Mouse (Mus musculus): ENCODE measurements around the gene Nedd8. TPM values are rescaled to one million over a fixed set of nuclear protein-coding genes. Genes with fewer than 3 reads are reported as not detected.

The Nedd8 gene
- polyA plus RNA-seq (2015; fragmentation: Nextera tagmentation; extraction: Ambion mirVana): 536 and 558 TPM in 2 replicates

GRCm38 (mm10) chr14:55671833-55672740 is at the start of gene Nedd8, which contains the start of gene Gmpr2:
Nedd8 (minus strand) TSS chr14:55672124.
Gmpr2 (plus strand) TSS chr14:55671941.
- H3K27me3 ChIP-seq: no peaks in the 10 kb centered on the region
- ATAC-seq (ENCODE audit: insufficient number of reproducible peaks, low FRiP score, low TSS enrichment, low read depth): peak; percentile 96
- H3K9ac ChIP-seq: peak within 1 kb of the TSS; percentile 76
- peaks cover 16% of the 10 kb centered on the region for H3K4me1 ChIP-seq
- H3K4me3 ChIP-seq: peak within 1 kb of the TSS; percentile 83
- no peaks in the 10 kb centered on the region for H3K9me3 ChIP-seq
- H3K4me2 ChIP-seq: peak within 1 kb of the TSS; percentile 74
- peak within 1 kb of the TSS; percentile 95 for H3K27ac ChIP-seq
- peaks cover 32% of the 10 kb centered on the region for H3K36me3 ChIP-seq
- WGBS: under 1% methylated on average over 38 of the region's 38 CpGs

GRCm38 (mm10) chr14:55721076-55721475 is 49.2 kb upstream of the Nedd8 start:
- H3K36me3 ChIP-seq: peaks cover 31% of the 10 kb centered on the region
- ATAC-seq (ENCODE audit: insufficient number of reproducible peaks, low FRiP score, low TSS enrichment, low read depth): no peak
- H3K27me3 ChIP-seq: no peaks in the 10 kb centered on the region
- H3K9me3 ChIP-seq: no peaks in the 10 kb centered on the region
- peak overlapping the region; percentile 89 for H3K4me3 ChIP-seq
- WGBS: 74% methylated on average over 6 of the region's 6 CpGs
- peak overlapping the region; percentile 85; the same call in 1 of the 2 replicates for H3K27ac ChIP-seq
- H3K4me1 ChIP-seq: 0 out of 2 replicates have a peak, but pooled peaks cover 10% of the 10 kb centered on the region
- peak overlapping the region; percentile 70; the same call in 1 of the 2 replicates for H3K9ac ChIP-seq
- H3K4me2 ChIP-seq: peak overlapping the region; percentile 70

GRCm38 (mm10) chr14:55720666-55721065 is 48.7 kb upstream of the Nedd8 start:
- no peaks in the 10 kb centered on the region for H3K27me3 ChIP-seq
- H3K36me3 ChIP-seq: peaks cover 32% of the 10 kb centered on the region
- H3K4me1 ChIP-seq: 0 out of 2 replicates have a peak, but pooled peaks cover 10% of the 10 kb centered on the region
- H3K4me2 ChIP-seq: no peak overlapping the region
- H3K9ac ChIP-seq: no peak overlapping the region
- H3K9me3 ChIP-seq: no peaks in the 10 kb centered on the region
- no peak for ATAC-seq (ENCODE audit: insufficient number of reproducible peaks, low FRiP score, low TSS enrichment, low read depth)
- WGBS: 92% methylated on average over 12 of the region's 12 CpGs
- no peak overlapping the region for H3K27ac ChIP-seq
- H3K4me3 ChIP-seq: 0 out of 2 replicates have a peak overlapping the region, but pooled peaks have one; percentile 89

GRCm38 (mm10) chr14:55719737-55720136 is 47.8 kb upstream of the Nedd8 start:
- Histone ChIP-seq H3K27ac (no peak overlapping the region), H3K9ac (no peak overlapping the region), H3K9me3 (no peaks in the 10 kb centered on the region), H3K4me1 (peaks cover 14% of the 10 kb centered on the region; the same call in 1 of the 2 replicates), H3K27me3 (no peaks in the 10 kb centered on the region), H3K4me3 (no peak overlapping the region), H3K4me2 (no peak overlapping the region), H3K36me3 (peaks cover 32% of the 10 kb centered on the region)
- WGBS: 85% methylated on average over 6 of the region's 6 CpGs
- ATAC-seq (ENCODE audit: insufficient number of reproducible peaks, low FRiP score, low TSS enrichment, low read depth): no peak

- Histone ChIP-seq H3K27me3 (peaks cover 19% of the 10 kb centered on the region), H3K9ac (no peak overlapping the region), H3K36me3 (peaks cover 32% of the 10 kb centered on the region), H3K27ac (no peak overlapping the region), H3K9me3 (no peaks in the 10 kb centered on the region), H3K4me3 (no peak overlapping the region), H3K4me1 (peaks cover 29% of the 10 kb centered on the region), H3K4me2 (no peak overlapping the region)
- ATAC-seq (ENCODE audit: insufficient number of reproducible peaks, low FRiP score, low TSS enrichment, low read depth): no peak
- 70% methylated on average over 8 of the region's 8 CpGs for WGBS
Observed at GRCm38 (mm10) chr14:55716884-55717283, 45.0 kb upstream of the Nedd8 start.

- H3K9ac ChIP-seq: no peak overlapping the region
- 84% methylated on average over 6 of the region's 6 CpGs for WGBS
- no peak overlapping the region for H3K4me3 ChIP-seq
- H3K4me2 ChIP-seq: no peak overlapping the region
- H3K27ac ChIP-seq: no peak overlapping the region
- no peaks in the 10 kb centered on the region for H3K9me3 ChIP-seq
- H3K36me3 ChIP-seq: peaks cover 32% of the 10 kb centered on the region
- no peak for ATAC-seq (ENCODE audit: insufficient number of reproducible peaks, low FRiP score, low TSS enrichment, low read depth)
- H3K27me3 ChIP-seq: peaks cover 24% of the 10 kb centered on the region
- peaks cover 26% of the 10 kb centered on the region for H3K4me1 ChIP-seq
Observed at GRCm38 (mm10) chr14:55716271-55716670, 44.3 kb upstream of the Nedd8 start.

- Histone ChIP-seq H3K4me3 (no peak overlapping the region), H3K36me3 (peaks cover 31% of the 10 kb centered on the region), H3K27ac (peak overlapping the region; percentile 40; the same call in 1 of the 2 replicates), H3K9ac (no peak overlapping the region), H3K4me1 (peaks cover 19% of the 10 kb centered on the region), H3K27me3 (peaks cover 24% of the 10 kb centered on the region), H3K9me3 (no peaks in the 10 kb centered on the region), H3K4me2 (no peak overlapping the region)
- ATAC-seq (ENCODE audit: insufficient number of reproducible peaks, low FRiP score, low TSS enrichment, low read depth): no peak
- 25% methylated on average over 6 of the region's 6 CpGs for WGBS
Observed at GRCm38 (mm10) chr14:55714893-55715292, 43.0 kb upstream of the Nedd8 start.

- peaks cover 21% of the 10 kb centered on the region for H3K36me3 ChIP-seq
- no peaks in the 10 kb centered on the region for H3K9me3 ChIP-seq
- H3K4me1 ChIP-seq: peaks cover 19% of the 10 kb centered on the region
- peaks cover 24% of the 10 kb centered on the region for H3K27me3 ChIP-seq
- H3K4me3 ChIP-seq: peak within 1 kb of the TSS; percentile 29
- H3K9ac ChIP-seq: no peak within 1 kb of the TSS
- WGBS: 15% methylated on average over 4 of the region's 4 CpGs
- peak within 1 kb of the TSS; percentile 52 for H3K27ac ChIP-seq
- no peak for ATAC-seq (ENCODE audit: insufficient number of reproducible peaks, low FRiP score, low TSS enrichment, low read depth)
- peak within 1 kb of the TSS; percentile 42 for H3K4me2 ChIP-seq
Observed at GRCm38 (mm10) chr14:55713729-55714122, 41.8 kb upstream of the Nedd8 start, which contains the start of gene Tgm1. Tgm1 (minus strand) TSS chr14:55713926.

- peaks cover 24% of the 10 kb centered on the region for H3K27me3 ChIP-seq
- peaks cover 16% of the 10 kb centered on the region for H3K36me3 ChIP-seq
- WGBS: 13% methylated on average over 25 of the region's 25 CpGs
- ATAC-seq (ENCODE audit: insufficient number of reproducible peaks, low FRiP score, low TSS enrichment, low read depth): no peak
- no peaks in the 10 kb centered on the region for H3K9me3 ChIP-seq
- peaks cover 19% of the 10 kb centered on the region for H3K4me1 ChIP-seq
- no peak overlapping the region for H3K9ac ChIP-seq
- peak overlapping the region; percentile 29 for H3K4me3 ChIP-seq
- peak overlapping the region; percentile 42 for H3K4me2 ChIP-seq
- peak overlapping the region; percentile 52 for H3K27ac ChIP-seq
Observed at GRCm38 (mm10) chr14:55713007-55713728, 41.2 kb upstream of the Nedd8 start.

GRCm38 (mm10) chr14:55711786-55712185 is 39.9 kb upstream of the Nedd8 start:
- 80% methylated on average over 7 of the region's 7 CpGs for WGBS
- peak overlapping the region; percentile 3; the same call in 1 of the 2 replicates for H3K4me3 ChIP-seq
- H3K4me2 ChIP-seq: no peak overlapping the region
- no peak overlapping the region for H3K27ac ChIP-seq
- no peak overlapping the region for H3K9ac ChIP-seq
- ATAC-seq (ENCODE audit: insufficient number of reproducible peaks, low FRiP score, low TSS enrichment, low read depth): no peak
- peaks cover 4% of the 10 kb centered on the region; the same call in 1 of the 2 replicates for H3K36me3 ChIP-seq
- H3K27me3 ChIP-seq: peaks cover 24% of the 10 kb centered on the region
- H3K9me3 ChIP-seq: no peaks in the 10 kb centered on the region
- peaks cover 19% of the 10 kb centered on the region for H3K4me1 ChIP-seq

- WGBS: 84% methylated on average over 4 of the region's 4 CpGs
- H3K4me2 ChIP-seq: no peak overlapping the region
- H3K4me3 ChIP-seq: no peak overlapping the region
- H3K27me3 ChIP-seq: peaks cover 24% of the 10 kb centered on the region
- H3K9ac ChIP-seq: no peak overlapping the region
- no peak overlapping the region for H3K27ac ChIP-seq
- no peaks in the 10 kb centered on the region for H3K9me3 ChIP-seq
- peaks cover 14% of the 10 kb centered on the region for H3K4me1 ChIP-seq
- no peaks in the 10 kb centered on the region for H3K36me3 ChIP-seq
- ATAC-seq (ENCODE audit: insufficient number of reproducible peaks, low FRiP score, low TSS enrichment, low read depth): no peak
Observed at GRCm38 (mm10) chr14:55709509-55709908, 37.6 kb upstream of the Nedd8 start.

Measured in limb, embryonic 15.5 days (tissue).